Mouse (Mus musculus) lung, embryonic 16.5 days (tissue): Measurements from ENCODE around the gene Gm28729. TPM values are rescaled to one million over a fixed set of nuclear protein-coding genes. Genes with fewer than 3 reads are reported as not detected.
A peak's percentile ranks its signal among the peaks of the same experiment; 100 is the strongest.
"Not testable (repeated sequence)": the region's sequence is repeated elsewhere in the genome, so short reads cannot be mapped to it uniquely, and the experiment has no call there.

ENCODE experiments used
- ATAC-seq: fragments of 200-750 bp; cut with Nextera tagmentation; 2 replicates; pipeline ENCODE4 v1.8.0; 2017; ENCODE audit warnings: low read depth, mild to moderate bottlenecking, moderate library complexity
- H3K27ac ChIP-seq: fragments of 300-500 bp; sonication (generic); 2 replicates; pipeline ENCODE4 v1.5.1; 2014; ENCODE audit warnings: mild to moderate bottlenecking, control low read depth, low read length
- H3K27me3 ChIP-seq: fragments of 300-500 bp; sonication (generic); 2 replicates; pipeline ENCODE4 v1.6.1; 2014; ENCODE audit warnings: low read depth, low read length, mixed read lengths; ENCODE audit not compliant: control insufficient read depth, insufficient read depth
- H3K36me3 ChIP-seq: fragments of 300-500 bp; sonication (generic); 2 replicates; pipeline ENCODE4 v1.6.1; 2014; ENCODE audit warnings: low read length; ENCODE audit not compliant: control insufficient read depth, insufficient read depth
- H3K4me1 ChIP-seq: fragments of 300-500 bp; sonication (generic); replicated peaks from 2 replicates; pipeline ENCODE4 v1.6.1; 2014; ENCODE audit warnings: low read length, mixed read lengths; ENCODE audit not compliant: control insufficient read depth, insufficient read depth
- H3K4me2 ChIP-seq: fragments of 300-500 bp; sonication (generic); 2 replicates; pipeline ENCODE4 v1.6.1; 2014; ENCODE audit warnings: low read depth, low read length, control low read depth
- H3K4me3 ChIP-seq: fragments of 300-500 bp; sonication (generic); 2 replicates; pipeline ENCODE4 v1.5.1; 2014; ENCODE audit warnings: mild to moderate bottlenecking, low read length, control low read depth
- H3K9ac ChIP-seq: fragments of 300-500 bp; sonication (generic); 2 replicates; pipeline ENCODE4 v1.6.1; 2014; ENCODE audit warnings: low read length, control low read depth
- H3K9me3 ChIP-seq: fragments of 300-500 bp; sonication (generic); 2 replicates; pipeline ENCODE4 v1.6.1; 2016; ENCODE audit warnings: low read length; ENCODE audit not compliant: control insufficient read depth
- WGBS: fragments of 180-500 bp; shearing (Covaris S2); extraction: QIAGEN DNeasy Blood & Tissue Kit; methylation state at CpG from one replicate; pipeline ENCODE4 v1.1.7; 2014; 5-methylcytosine and 5-hydroxymethylcytosine counted together
- polyA plus RNA-seq: library from polyadenylated mRNA; unstranded; fragments of >200 nt; fragmentation: Nextera tagmentation; extraction: Ambion mirVana; gene quantifications from 2 replicates; pipeline ENCODE4 v1.2.1, GENCODE M21; 2015

The Gm28729 gene
- polyA plus RNA-seq, 1 experiment from 2014 or later = 1.7 TPM

DNA sequence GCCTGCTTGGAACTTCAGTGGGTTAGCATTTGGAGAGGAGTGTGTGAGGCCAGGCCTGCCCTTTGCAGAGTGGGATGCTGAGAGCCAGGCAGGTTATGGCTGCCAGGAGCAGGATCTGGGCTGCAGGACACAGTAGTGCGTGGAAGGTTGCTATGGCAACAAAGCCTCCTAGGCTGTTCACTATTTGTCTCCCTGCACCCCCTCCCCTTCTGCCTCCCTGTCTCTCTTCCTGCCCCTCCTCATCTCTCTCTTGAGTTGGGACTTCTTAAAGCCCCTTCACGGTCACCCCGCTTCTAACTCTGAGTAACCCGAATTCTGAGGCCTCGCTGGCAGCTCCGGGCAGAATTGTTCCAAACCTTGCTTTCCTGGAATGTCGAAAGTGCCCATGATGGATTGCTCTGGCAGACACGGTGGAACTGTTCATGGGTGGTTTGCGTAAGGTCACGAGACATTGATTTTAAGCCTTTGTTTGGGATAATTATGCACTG lies 19.0 kb downstream of the Gm28729 start:
- 0 out of 2 replicates have a peak overlapping the region, but pooled peaks have one; percentile 7 for H3K4me2 ChIP-seq
- H3K27me3 ChIP-seq = no peaks in the 10 kb centered on the region
- no peak overlapping the region for H3K27ac ChIP-seq
- 7% methylated on average over 10 of the region's 10 CpGs for WGBS
- H3K4me3 ChIP-seq = no peak overlapping the region
- peaks cover 4% of the 10 kb centered on the region for H3K4me1 ChIP-seq
- H3K9ac ChIP-seq = no peak overlapping the region
- H3K36me3 ChIP-seq = no peaks in the 10 kb centered on the region
- peak; percentile 65; the same call in 1 of the 2 replicates for ATAC-seq
- H3K9me3 ChIP-seq = no peaks in the 10 kb centered on the region

DNA sequence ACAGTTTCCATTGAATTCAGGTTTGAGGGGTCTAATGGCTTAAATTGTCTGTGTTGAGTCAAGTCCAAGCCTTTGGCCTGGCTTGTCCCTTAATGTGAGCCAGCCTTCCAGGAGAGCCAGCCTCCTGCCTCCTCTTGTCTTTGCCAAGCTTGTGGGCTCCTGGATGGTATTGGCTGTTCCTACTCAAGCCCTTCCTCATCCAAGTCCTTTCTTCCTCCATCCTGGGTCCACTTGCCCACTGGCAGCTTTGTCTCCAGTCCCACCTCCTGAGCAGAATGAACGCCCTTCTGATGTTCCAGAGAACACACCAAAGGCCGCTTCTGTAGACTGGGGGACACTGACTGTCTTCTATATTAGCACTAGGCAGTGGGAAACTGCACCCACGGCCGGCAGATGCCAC lies 19.9 kb downstream of the Gm28729 start:
- no peaks in the 10 kb centered on the region for H3K27me3 ChIP-seq
- WGBS = 89% methylated on average over 4 of the region's 4 CpGs

DNA sequence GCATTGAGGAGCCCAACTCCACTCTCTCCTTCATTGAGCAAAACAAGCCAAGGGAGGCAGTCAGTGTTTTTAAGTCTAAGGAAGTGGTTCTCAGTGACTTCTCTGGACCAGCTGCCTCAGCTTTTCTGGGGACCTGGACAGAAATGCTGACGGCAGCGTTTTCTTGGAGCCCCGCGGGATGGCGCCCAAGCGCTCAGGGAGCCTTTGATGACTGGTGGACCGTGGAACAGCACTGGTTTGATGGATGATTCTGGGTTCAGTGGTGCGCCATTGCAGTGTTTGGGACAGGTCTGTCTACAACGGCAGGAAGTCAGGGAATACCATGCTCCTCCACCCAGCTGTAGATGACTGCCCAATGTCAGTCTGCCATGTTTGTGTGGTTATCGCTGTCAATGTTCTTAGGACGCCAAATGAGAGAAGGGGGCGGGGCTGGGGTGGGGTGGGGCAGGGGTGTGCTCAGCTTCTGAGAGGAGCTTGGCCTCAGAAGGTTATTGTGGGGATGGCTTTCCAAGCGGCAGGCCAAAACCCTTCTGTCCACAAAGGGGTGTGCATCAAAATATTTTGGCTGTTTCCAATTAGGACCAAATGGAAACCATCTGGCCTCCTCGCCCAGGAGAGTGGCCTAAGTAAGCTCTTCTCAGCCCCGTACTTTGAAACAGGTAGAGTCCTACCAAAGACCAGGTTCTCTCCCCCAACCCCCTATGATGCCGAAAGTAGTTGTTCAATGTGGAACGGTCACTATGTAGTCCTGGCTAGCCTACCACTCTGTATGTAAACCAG lies 20.8 kb downstream of the Gm28729 start:
- Histone ChIP-seq H3K4me3 (no peak overlapping the region), H3K4me1 (peaks cover 4% of the 10 kb centered on the region), H3K9ac (no peak overlapping the region), H3K4me2 (no peak overlapping the region), H3K36me3 (no peaks in the 10 kb centered on the region), H3K27ac (no peak overlapping the region), H3K9me3 (no peaks in the 10 kb centered on the region), H3K27me3 (no peaks in the 10 kb centered on the region)
- 76% methylated on average over 17 of the region's 17 CpGs for WGBS
- ATAC-seq = no peak

More for the DNA sequence above, 19.9 kb downstream of the Gm28729 start:
- no peak overlapping the region for H3K4me3 ChIP-seq
- H3K4me2 ChIP-seq = no peak overlapping the region
- no peaks in the 10 kb centered on the region for H3K36me3 ChIP-seq
- H3K27ac ChIP-seq = no peak overlapping the region
- no peak for ATAC-seq
- no peak overlapping the region for H3K9ac ChIP-seq
- H3K9me3 ChIP-seq = no peaks in the 10 kb centered on the region
- peaks cover 4% of the 10 kb centered on the region for H3K4me1 ChIP-seq

DNA sequence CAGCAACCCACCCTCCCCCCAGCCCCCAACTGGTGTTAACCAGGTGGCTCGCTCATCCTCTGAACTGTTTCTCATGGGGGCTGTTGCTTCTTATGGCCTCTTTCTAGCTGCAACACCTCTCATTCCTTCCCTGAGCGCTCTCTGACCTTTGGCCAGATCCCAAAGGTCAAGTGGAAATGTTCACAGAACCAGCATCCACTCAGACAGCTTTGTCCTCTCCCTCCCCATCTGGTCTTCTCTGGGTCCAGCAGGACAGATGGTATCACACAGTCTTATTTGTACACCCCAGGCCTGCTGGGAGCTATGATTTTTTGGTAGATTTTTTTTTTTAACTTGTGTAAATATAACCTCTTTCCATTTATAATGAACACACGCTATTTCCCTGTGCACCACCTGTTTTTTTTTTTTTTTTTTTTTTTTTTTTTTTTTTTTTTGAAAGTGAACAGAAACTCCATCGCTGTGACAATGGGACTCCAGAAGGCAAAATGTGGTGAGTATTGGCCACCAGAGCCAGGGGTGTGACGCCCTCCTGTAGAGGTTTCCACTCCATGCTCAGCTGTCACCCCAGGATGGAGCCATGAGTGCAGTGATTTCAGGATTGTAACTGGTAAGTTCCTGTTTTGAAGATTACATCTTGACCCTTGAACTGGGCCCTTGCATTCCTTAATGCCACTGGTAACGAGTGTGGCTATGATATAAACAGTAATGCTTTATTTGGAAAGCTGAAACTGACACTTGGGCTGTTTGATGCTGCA lies 22.0 kb downstream of the Gm28729 start:
- 62% methylated on average over 6 of the region's 6 CpGs for WGBS
- Histone ChIP-seq H3K4me3 (no peak overlapping the region), H3K4me2 (no peak overlapping the region), H3K27ac (no peak overlapping the region), H3K4me1 (peaks cover 4% of the 10 kb centered on the region), H3K9ac (no peak overlapping the region), H3K9me3 (0 out of 2 replicates have a peak, but pooled peaks cover 4% of the 10 kb centered on the region), H3K36me3 (no peaks in the 10 kb centered on the region), H3K27me3 (no peaks in the 10 kb centered on the region)
- ATAC-seq = no peak

DNA sequence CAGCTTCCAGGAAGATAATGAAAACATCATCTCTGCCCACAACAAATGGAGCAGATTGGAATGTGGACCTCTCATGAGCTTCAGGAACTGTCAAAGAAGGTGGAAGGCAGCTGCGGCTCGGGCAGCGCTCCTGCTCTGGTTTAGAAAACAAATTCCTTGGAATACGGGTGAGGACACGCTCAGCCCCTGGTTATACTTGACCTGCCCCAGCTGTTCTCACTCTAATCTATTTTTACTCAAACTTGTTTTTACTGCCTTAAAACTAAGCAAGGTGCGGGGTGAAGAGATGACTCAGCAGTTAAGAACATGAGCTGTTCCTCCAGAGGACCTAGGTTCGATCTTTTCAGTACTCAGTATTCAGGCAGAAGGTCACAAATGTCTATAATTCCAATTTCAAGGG lies 23.8 kb downstream of the Gm28729 start:
- no peak overlapping the region for H3K9ac ChIP-seq
- WGBS = 51% methylated on average over 7 of the region's 7 CpGs
- ATAC-seq = no peak
- H3K27me3 ChIP-seq = no peaks in the 10 kb centered on the region
- H3K4me1 ChIP-seq = peaks cover 3% of the 10 kb centered on the region
- 0 out of 2 replicates have a peak, but pooled peaks cover 4% of the 10 kb centered on the region for H3K9me3 ChIP-seq
- H3K4me2 ChIP-seq = no peak overlapping the region
- H3K27ac ChIP-seq = no peak overlapping the region
- H3K36me3 ChIP-seq = no peaks in the 10 kb centered on the region
- H3K4me3 ChIP-seq = no peak overlapping the region

DNA sequence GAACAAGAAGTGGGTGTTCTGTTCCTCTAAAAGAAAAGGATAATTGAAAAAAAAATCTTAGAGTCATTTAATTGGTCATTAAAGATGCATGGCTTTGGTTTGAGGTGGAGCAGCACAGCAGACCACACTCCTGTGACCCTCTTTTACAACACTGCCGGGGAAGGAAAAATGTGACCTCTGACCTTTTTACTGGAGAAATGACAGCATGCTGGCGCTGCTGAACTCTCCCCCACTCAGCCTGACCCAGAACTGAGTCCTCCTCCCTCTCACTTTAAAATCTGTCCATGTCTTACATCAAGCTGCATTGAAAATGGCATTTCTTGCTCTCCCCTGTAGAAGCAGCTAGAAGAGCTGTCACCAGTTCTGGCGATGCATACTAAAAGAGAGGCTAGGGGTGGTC lies 31.9 kb downstream of the Gm28729 start:
- H3K4me1 ChIP-seq = no peaks in the 10 kb centered on the region; the same call in 1 of the 2 replicates
- no peak overlapping the region for H3K27ac ChIP-seq
- no peaks in the 10 kb centered on the region for H3K9me3 ChIP-seq
- H3K9ac ChIP-seq = no peak overlapping the region
- WGBS = 28% methylated on average over 3 of the region's 3 CpGs
- ATAC-seq = 0 out of 2 replicates have a peak, but pooled peaks have one; percentile 54
- no peaks in the 10 kb centered on the region for H3K36me3 ChIP-seq
- no peak overlapping the region for H3K4me2 ChIP-seq
- no peak overlapping the region for H3K4me3 ChIP-seq
- no peaks in the 10 kb centered on the region for H3K27me3 ChIP-seq

DNA sequence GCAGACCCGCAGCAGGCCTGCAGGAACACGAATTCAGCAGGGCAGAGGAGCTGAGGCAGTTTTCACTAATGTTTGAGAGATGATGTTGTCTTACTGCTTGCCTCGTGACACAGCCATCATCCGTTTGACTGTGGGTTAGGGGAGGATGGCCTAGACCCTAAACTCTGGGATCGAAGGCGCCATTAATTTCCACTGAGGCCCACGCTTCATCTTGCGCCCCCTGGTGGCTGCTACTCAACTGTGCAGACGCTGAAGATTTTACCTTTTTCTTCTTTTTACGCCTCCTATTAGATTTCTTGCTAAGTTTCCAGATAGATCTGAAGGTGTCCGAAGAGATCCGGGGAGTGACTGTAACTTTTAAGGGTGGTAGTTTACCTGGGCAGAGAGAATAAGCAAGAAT lies 33.3 kb downstream of the Gm28729 start:
- 31% methylated on average over 12 of the region's 12 CpGs for WGBS
- Histone ChIP-seq H3K27ac (no peak overlapping the region), H3K4me2 (no peak overlapping the region), H3K9ac (no peak overlapping the region), H3K4me3 (no peak overlapping the region), H3K27me3 (no peaks in the 10 kb centered on the region), H3K36me3 (no peaks in the 10 kb centered on the region), H3K9me3 (no peaks in the 10 kb centered on the region), H3K4me1 (no peaks in the 10 kb centered on the region; the same call in 1 of the 2 replicates)
- no peak for ATAC-seq

DNA sequence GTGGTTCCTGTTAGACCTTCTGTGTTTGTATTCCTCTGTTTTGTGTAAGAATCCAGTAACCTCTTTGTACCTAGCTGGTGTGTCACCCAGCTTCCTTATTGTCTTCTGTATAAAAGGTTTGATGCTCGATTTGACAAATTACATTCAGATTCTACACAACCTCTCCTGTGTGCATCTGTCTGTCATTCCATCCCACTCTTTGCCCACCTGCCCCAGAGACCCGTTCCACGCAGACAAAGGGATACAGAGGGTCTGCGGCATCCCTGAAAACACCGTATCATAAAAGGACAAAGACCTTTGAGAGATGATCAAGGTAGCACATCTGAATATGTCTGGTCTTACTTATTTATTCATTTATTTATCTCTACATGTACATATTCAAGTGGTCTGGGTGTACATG lies 37.2 kb downstream of the Gm28729 start:
- not testable (repeated sequence) for H3K9ac ChIP-seq, H3K4me3 ChIP-seq, ATAC-seq, H3K27ac ChIP-seq, H3K4me2 ChIP-seq, H3K27me3 ChIP-seq, H3K36me3 ChIP-seq, H3K4me1 ChIP-seq, H3K9me3 ChIP-seq
- WGBS = 88% methylated on average over 5 of the region's 5 CpGs

DNA sequence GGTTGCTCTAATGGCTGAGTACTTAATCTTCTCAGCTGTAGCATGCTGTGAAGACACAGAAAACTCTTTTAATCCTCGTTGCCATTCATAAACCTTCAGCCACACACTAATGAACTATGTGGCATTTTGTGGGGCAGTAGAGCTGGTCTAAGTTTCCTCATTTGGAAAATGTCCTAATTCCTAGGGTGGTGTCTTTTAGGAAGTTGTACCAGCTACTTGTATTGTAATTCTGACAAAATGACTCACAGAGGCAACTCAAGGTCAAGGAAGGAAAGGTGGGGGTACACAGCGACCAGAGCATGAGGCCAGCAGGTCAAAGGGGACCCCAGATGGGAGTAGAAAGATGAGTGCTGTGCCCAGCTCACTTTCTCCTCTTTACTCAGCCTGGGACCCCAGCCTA lies 41.4 kb downstream of the Gm28729 start:
- no peaks in the 10 kb centered on the region for H3K4me1 ChIP-seq
- no peak overlapping the region for H3K4me3 ChIP-seq
- H3K9me3 ChIP-seq = no peaks in the 10 kb centered on the region
- WGBS = 63% methylated on average over 2 of the region's 2 CpGs
- H3K9ac ChIP-seq = no peak overlapping the region
- H3K27ac ChIP-seq = no peak overlapping the region
- no peak for ATAC-seq
- H3K36me3 ChIP-seq = no peaks in the 10 kb centered on the region
- no peak overlapping the region for H3K4me2 ChIP-seq
- no peaks in the 10 kb centered on the region for H3K27me3 ChIP-seq
